Mouse (Mus musculus): ENCODE measurements around the gene Spon1.

DNA sequence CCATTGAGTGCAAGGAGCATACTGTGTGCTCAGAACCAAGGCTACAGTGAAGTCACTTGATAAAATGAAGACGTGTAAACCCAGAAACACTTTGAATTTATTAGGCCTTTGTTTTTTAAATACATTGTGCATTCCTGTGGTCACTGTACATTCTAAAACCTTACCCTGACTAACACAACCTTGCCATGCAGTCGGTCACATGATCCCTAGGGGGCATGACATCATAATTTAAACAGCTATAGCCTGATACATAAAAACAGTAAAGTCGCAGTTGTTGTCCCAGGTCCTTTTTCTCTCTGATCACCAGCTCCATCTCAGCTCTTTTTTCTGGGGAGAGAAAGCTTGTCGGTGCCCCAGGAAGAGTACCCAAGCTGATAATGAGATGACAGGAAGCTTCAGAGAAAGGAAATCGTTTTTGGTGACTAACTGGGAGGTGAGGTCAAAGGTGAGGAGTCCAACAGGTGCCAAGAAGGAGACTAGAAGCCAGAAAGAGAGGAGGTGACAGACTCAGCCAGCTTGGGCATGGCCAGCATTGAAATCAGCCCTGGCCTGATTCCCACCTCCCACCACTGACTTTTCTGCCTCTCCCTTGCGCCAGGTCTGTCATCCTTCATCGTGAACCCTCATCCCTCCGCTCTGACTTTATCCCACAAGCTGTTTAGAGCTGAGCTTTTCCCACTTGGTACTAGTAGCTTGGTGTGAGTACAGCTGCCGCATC is 246.1 kb downstream of the Spon1 start:
- TF ChIP-seq CTCF (IDR thresholded peaks at IDR 0.05): no peak
- TF ChIP-seq POLR2A (IDR thresholded peaks at IDR 0.05; ENCODE audit: insufficient read depth, low read depth, low read length): no peak
- TF ChIP-seq EP300 (IDR thresholded peaks at IDR 0.05; ENCODE audit: insufficient read depth, low read depth, low read length): no peak

All from heart, adult 2 months (tissue).